Mouse (Mus musculus) neural tube, embryonic 10.5 days (tissue): ENCODE measurements around the gene Olfr1385.
"Not testable (repeated sequence)": the region's sequence is repeated elsewhere in the genome, so short reads cannot be mapped to it uniquely, and the experiment has no call there.

Source experiments
- DNase-seq: peaks from one replicate; pipeline ENCODE4 v3.0.0-alpha.2; 2017; ENCODE audit warnings: low spot score; ENCODE audit errors: extremely low spot score

Olfr1385 gene

DNA sequence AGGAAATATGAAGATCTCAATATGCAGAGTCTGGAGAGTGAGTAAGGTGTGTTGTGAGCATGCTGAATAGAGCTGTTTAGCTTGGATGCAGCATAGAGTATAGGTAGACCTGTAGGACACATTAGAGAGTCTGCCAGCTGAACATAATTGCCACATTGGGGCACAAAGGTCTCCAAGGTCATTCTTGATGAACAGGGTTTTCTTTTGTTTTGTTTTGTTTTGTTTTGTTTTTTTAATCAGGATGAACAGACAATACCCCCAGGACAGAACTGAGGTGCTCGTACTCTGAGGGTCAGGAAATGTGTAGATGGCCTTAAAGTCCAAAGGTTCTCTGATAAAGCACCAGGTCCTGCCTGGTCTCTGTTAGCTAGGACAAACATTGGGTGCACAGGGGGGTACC, at the start of gene Olfr1385:
Olfr1385 (plus strand) TSS at position 301 of the 400 bp plus-strand sequence.
- DNase-seq: not testable (repeated sequence)

GRCm38 (mm10) chr11:49455043-49455442, 33.8 kb upstream of the Olfr1385 start, which contains the start of gene Olfr1387:
TSS of gene Olfr1387 (plus strand) at chr11:49455343.
- DNase-seq: no peak

GRCm38 (mm10) chr11:49464746-49465145, 24.1 kb upstream of the Olfr1385 start, which contains the start of gene Olfr1386:
TSS of gene Olfr1386 (plus strand) at chr11:49465046.
- DNase-seq: not testable (repeated sequence)

DNA sequence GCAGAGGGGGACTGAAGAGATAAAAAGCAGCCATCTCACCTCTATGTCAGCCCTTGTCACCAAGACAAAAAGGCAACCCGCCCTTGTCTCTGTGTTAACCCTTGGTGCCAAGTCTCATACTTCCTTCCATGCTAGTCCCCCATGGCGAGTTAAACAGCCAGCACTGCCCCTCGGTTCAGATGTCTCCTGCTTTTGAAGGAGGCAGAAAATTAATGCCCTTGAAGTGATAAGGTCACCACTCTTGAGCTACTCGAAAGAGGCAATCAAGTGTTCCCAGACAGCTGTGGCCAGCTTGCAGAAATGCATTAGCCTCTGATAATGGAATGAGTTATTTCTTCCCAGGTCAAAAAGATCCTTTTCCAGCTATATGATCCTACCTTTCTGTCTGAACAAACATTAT, 2.9 kb upstream of the Olfr1385 start:
- no peak for DNase-seq

DNA sequence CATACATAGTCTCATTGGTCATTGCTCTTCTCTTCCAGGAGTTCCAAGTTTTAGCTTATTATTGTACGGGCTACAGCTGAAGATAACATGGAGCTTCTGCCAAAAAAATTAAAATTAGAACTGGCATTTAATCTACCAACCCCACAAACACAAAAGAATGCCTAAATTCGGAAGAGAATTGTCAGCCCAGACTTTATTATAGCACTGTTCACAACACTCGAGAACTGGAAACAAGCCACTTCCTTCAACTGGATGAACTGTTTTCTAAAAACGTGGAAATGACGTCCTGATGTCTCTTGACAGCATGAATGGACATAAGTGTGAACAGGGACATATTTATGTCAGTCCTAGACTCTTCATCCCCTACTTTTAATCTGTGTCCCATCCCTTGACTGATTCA, 29.2 kb downstream of the Olfr1385 start:
- DNase-seq: no peak

DNA sequence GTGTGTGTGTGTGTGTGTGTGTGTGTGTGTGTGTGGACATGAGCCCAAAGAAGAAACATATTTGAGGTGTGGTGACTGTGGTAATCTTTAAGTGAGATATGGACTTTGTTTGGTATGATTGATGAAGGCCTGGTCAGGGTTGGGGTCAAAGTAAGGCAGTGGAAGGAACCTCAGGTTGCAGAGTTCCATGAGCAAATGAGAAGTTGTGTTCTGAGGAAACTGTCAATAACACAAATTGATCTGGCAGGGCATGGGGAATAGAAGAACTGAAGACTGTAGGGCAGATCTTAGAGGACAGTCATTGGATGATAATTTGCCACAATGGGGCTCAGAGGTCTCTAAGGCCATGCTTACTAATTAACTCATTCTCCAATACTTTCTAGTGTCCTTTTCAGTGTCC, 30.5 kb downstream of the Olfr1385 start, which contains the start of gene Olfr1383:
Olfr1383 (plus strand) TSS at position 301 of the 400 bp plus-strand sequence.
- DNase-seq: no peak

GRCm38 (mm10) chr11:49527947-49528346, 39.1 kb downstream of the Olfr1385 start, which contains the start of gene Olfr1382:
TSS of gene Olfr1382 (plus strand) at chr11:49528247.
- DNase-seq: no peak

DNA sequence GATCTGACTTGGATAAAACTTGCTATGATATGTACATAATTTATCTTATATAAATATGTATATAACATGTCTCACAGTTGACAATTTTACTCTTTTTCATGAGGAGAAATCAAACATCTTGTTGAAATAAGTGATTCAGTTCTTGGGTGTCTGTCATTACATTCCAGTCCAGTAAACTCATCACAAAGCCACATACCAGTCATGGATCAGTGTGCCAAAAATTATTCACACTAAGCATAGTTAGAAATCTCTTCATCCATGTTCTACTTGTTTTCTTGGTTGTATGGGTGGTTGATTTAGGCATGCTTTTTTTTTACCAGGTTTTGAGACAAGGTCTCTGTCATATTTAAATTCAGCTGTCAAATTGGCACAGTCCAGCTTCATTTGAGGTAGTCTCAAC, 43.9 kb downstream of the Olfr1385 start:
- no peak for DNase-seq

GRCm38 (mm10) chr11:49536631-49537030, 47.8 kb downstream of the Olfr1385 start:
- not testable (repeated sequence) for DNase-seq

DNA sequence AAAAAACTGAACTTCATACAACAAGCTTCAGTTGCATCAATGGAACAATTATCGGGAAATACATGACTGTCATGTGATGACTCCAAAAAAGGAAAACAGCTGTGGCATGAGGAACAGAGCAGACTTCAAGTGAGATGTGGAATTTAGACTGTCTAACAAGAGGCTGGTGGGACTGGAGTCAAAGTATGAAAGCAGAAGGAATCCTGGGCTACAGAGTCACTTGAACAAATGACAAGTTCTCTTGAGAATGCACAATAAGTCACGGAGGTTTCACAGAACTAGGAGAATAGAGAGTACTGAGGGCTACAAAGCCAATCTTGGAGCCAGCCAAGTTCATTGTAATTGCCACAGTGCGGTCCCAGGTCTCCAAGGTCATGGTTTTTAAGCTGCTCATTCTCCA, 54.3 kb downstream of the Olfr1385 start, which contains the start of gene Olfr1381:
Olfr1381 (plus strand) TSS at position 301 of the 400 bp plus-strand sequence.
- DNase-seq: not testable (repeated sequence)
